Mouse (Mus musculus): ENCODE data around the gene Vcam1. TPM values are rescaled to one million over a fixed set of nuclear protein-coding genes. Genes with fewer than 3 reads are reported as not detected.

Vcam1 gene
- total and polyA plus RNA-seq, 3 experiments, result 1.8 to 2.2 TPM; not detected in 1

- dilution Hi-C loops (cut with MboI; ENCODE audit: extremely low pct_ligation_motif_present, extremely low pct_unique_long_range_greater_than_20kb, low sequenced_read_pairs), result no loop called here
- no peak for DNase-seq (ENCODE audit: extremely low read depth)
- Histone ChIP-seq H3K27ac (ENCODE audit: insufficient read depth, low read depth) (no peak overlapping the region), H3K4me3 (replicated peaks in 1 of 3; ENCODE audit: low read depth in 2 of 3, low read length in 2 of 3, poor library complexity in 1 of 3) (no peak overlapping the region), H3K79me2 (replicated peaks; ENCODE audit: control insufficient read depth, extremely low read depth, insufficient read depth, poor library complexity, severe bottlenecking) (no peaks in the 10 kb centered on the region), H3K4me1 (ENCODE audit: control insufficient read depth in 1 of 2, insufficient read depth in 2 of 2) (no peaks in the 10 kb centered on the region), H3K4me2 (ENCODE audit: insufficient read depth, low read depth, poor library complexity, severe bottlenecking) (no peak overlapping the region), H3K9ac (ENCODE audit: insufficient read depth, low read depth) (no peak overlapping the region), H3K27me3 (replicated peaks) (no peaks in the 10 kb centered on the region), H3K36me3 (replicated peaks in 1 of 2; ENCODE audit: control insufficient read depth in 1 of 2, insufficient read depth in 1 of 2, low read length in 1 of 2) (no peaks in the 10 kb centered on the region), H3K9me3 (replicated peaks; ENCODE audit: low read length) (no peaks in the 10 kb centered on the region)
- TF ChIP-seq MAZ (IDR thresholded peaks at IDR 0.05; ENCODE audit: low read depth, low read length), result no peak
- no peak for TF ChIP-seq MAX (IDR thresholded peaks at IDR 0.05; ENCODE audit: low read length)
- no peak for TF ChIP-seq BHLHE40 (IDR thresholded peaks at IDR 0.05; ENCODE audit: low read depth, low read length)
- no peak for TF ChIP-seq JUND (conservative IDR thresholded peaks at IDR 0.05; ENCODE audit: low read depth, low read length)
- no peak for TF ChIP-seq KAT2A (IDR thresholded peaks at IDR 0.05; ENCODE audit: insufficient replicate concordance, low read length)
- no peak for TF ChIP-seq SIN3A (IDR thresholded peaks at IDR 0.05; ENCODE audit: low read length)
- no peak for TF ChIP-seq TCF12 (IDR thresholded peaks at IDR 0.05; ENCODE audit: low read depth, low read length)
- in situ Hi-C loops (cut with MboI; ENCODE audit: low pct_ligation_motif_present, low pct_unique_long_range_greater_than_20kb, low sequenced_read_pairs), result no loop called here
These were observed 28.6 kb downstream of the Vcam1 start for GRCm38 (mm10) chr3:116100850-116101249.

- H3K4me2 ChIP-seq (ENCODE audit: insufficient read depth, low read depth, poor library complexity, severe bottlenecking), result no peak overlapping the region
- no peak overlapping the region for H3K27ac ChIP-seq (ENCODE audit: insufficient read depth, low read depth)
- DNase-seq (ENCODE audit: extremely low read depth), result no peak
- no peaks in the 10 kb centered on the region for H3K36me3 ChIP-seq (replicated peaks in 1 of 2; ENCODE audit: control insufficient read depth in 1 of 2, insufficient read depth in 1 of 2, low read length in 1 of 2)
- no peak overlapping the region for H3K4me3 ChIP-seq (replicated peaks in 1 of 3; ENCODE audit: low read depth in 2 of 3, low read length in 2 of 3, poor library complexity in 1 of 3)
- no peak overlapping the region for H3K9ac ChIP-seq (ENCODE audit: insufficient read depth, low read depth)
- H3K4me1 ChIP-seq (ENCODE audit: control insufficient read depth in 1 of 2, insufficient read depth in 2 of 2), result no peaks in the 10 kb centered on the region; a peak in 1 of 4 replicates
- dilution Hi-C loops (cut with MboI; ENCODE audit: extremely low pct_ligation_motif_present, extremely low pct_unique_long_range_greater_than_20kb, low sequenced_read_pairs), result no loop called here
- TF ChIP-seq NRF1 (IDR thresholded peaks at IDR 0.05; ENCODE audit: low read depth, low read length), result no peak
- TF ChIP-seq E2F4 (IDR thresholded peaks at IDR 0.05; ENCODE audit: insufficient replicate concordance, low read depth, low read length), result no peak
- TF ChIP-seq NELFE (IDR thresholded peaks at IDR 0.05; ENCODE audit: low read depth, low read length), result no peak
- no peak for TF ChIP-seq USF1 (IDR thresholded peaks at IDR 0.05; ENCODE audit: low read depth, low read length)
- no peak for TF ChIP-seq USF2 (conservative IDR thresholded peaks at IDR 0.05; ENCODE audit: low read depth, low read length)
- TF ChIP-seq KAT2A (IDR thresholded peaks at IDR 0.05; ENCODE audit: insufficient replicate concordance, low read length), result no peak
- no peak for TF ChIP-seq ELF1 (IDR thresholded peaks at IDR 0.05; ENCODE audit: low read depth, low read length)
- TF ChIP-seq SMC3 (IDR thresholded peaks at IDR 0.05; ENCODE audit: low read depth, low read length), result no peak
- no peak for TF ChIP-seq HCFC1 (IDR thresholded peaks at IDR 0.05; ENCODE audit: low read depth, low read length)
- no peak for TF ChIP-seq JUND (conservative IDR thresholded peaks at IDR 0.05; ENCODE audit: low read depth, low read length)
- no peak for TF ChIP-seq JUN (IDR thresholded peaks at IDR 0.05; ENCODE audit: insufficient read depth, low read depth, low read length)
- TF ChIP-seq MAX (IDR thresholded peaks at IDR 0.05; ENCODE audit: low read length), result no peak
- no peak for TF ChIP-seq BHLHE40 (IDR thresholded peaks at IDR 0.05; ENCODE audit: low read depth, low read length)
- TF ChIP-seq UBTF (IDR thresholded peaks at IDR 0.05; ENCODE audit: low read depth, low read length), result no peak
- no peak for TF ChIP-seq CTCF (conservative IDR thresholded peaks at IDR 0.05 in 1 of 2, IDR thresholded peaks at IDR 0.05 in 1 of 2; ENCODE audit: low read depth in 2 of 2, low read length in 2 of 2)
- no peak for TF ChIP-seq POLR2A (IDR thresholded peaks at IDR 0.05; ENCODE audit: low read depth, low read length)
- TF ChIP-seq ZKSCAN1 (IDR thresholded peaks at IDR 0.05; ENCODE audit: borderline replicate concordance, low read depth, low read length), result no peak
- TF ChIP-seq MAZ (IDR thresholded peaks at IDR 0.05; ENCODE audit: low read depth, low read length), result no peak
- TF ChIP-seq TCF12 (IDR thresholded peaks at IDR 0.05; ENCODE audit: low read depth, low read length), result no peak
- in situ Hi-C loops (cut with MboI; ENCODE audit: low pct_ligation_motif_present, low pct_unique_long_range_greater_than_20kb, low sequenced_read_pairs), result no loop called here
- H3K9me3 ChIP-seq (replicated peaks; ENCODE audit: low read length), result peaks cover 5% of the 10 kb centered on the region
- H3K79me2 ChIP-seq (replicated peaks; ENCODE audit: control insufficient read depth, extremely low read depth, insufficient read depth, poor library complexity, severe bottlenecking), result no peaks in the 10 kb centered on the region
- H3K27me3 ChIP-seq (replicated peaks), result no peaks in the 10 kb centered on the region
These were observed 33.6 kb downstream of the Vcam1 start for GRCm38 (mm10) chr3:116095934-116096333.
